Mouse (Mus musculus) frontal cortex, postnatal 14 days (tissue): ENCODE data around the gene M1ap.

Experiments used
- DNase-seq, 2 experiments: peaks; one replicate each; pipeline ENCODE4 v3.0.0; 2022; ENCODE audit warnings: low spot score in 2 of 2

M1ap gene

GRCm38 (mm10) chr6:83008659-83009058 is 62.0 kb downstream of the M1ap start:
- DNase-seq = no peak

- DNase-seq = no peak
Observed at GRCm38 (mm10) chr6:83010010-83010409, 63.3 kb downstream of the M1ap start.

GRCm38 (mm10) chr6:83011255-83011654 is 64.6 kb downstream of the M1ap start:
- no peak for DNase-seq

GRCm38 (mm10) chr6:83011756-83012155 is 65.1 kb downstream of the M1ap start:
- DNase-seq = no peak

GRCm38 (mm10) chr6:83013444-83013843 is 66.7 kb downstream of the M1ap start:
- no peak for DNase-seq

DNA sequence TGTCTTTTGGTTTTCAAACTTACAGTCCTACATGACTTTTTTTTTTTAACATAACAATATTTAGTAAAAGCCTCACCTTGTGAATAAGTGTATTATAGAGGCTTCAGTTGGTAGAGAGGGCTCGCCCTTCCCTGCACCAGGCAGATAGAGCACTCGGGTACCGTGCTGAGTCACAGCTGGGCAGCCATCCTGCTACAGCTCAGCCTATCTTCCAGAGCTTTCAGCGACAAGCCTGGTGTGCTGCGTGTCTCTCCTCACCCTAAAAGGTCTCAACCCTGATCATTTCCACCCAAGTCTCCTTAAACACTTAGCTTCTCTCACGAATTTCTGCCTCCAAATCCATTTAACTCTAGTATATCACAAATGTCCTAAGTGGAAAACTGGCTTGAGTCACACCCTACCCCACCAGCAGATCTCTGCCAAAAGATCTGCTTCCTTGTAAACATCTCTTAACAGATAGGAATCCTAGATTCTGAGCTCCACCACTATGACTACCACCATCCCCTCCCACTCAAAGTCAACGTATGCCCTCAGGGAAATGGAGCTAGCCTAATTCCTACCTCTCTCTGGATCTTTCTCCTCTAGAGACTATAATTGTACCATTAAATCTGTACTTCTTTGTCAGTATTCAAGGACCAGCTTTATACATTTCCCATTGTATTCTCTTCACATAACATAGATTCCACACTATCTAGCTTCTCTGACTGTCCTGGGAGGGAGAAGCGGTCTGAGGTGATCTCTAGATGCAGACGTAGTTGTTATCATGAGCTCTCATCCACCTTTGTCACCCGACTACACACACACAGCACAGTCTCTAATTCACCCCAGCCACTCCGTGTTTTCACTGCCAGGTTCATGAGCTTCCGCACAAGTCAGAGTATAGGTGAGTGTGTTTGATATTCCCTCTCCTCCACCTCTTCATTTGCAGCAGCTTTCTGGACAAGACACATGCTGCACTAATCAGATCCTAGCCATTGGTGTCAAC is 68.1 kb downstream of the M1ap start:
- no peak for DNase-seq

- DNase-seq = no peak
Observed at GRCm38 (mm10) chr6:83015749-83016148, 69.0 kb downstream of the M1ap start.

DNA sequence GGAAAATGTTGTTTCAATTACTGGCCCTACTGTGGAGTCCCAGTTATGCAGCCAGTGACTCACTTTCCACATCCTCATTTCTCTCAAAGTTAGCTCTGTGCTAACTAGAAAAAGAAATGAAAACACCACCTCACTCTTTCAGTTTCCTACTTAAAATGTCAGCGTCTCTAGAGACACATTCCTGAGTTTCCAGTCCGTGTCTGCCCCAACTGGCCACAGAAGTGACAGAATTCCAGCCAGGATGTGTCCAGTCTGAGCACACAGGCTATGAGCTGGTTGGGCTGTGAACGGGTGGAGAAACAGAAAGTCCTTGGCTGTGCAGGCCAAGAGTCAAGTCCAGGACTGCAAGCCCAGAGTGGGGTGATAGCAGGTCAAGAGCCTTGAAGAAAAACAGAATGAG is 70.5 kb downstream of the M1ap start:
- no peak for DNase-seq

GRCm38 (mm10) chr6:83019044-83019443 is 72.3 kb downstream of the M1ap start:
- no peak for DNase-seq

- no peak for DNase-seq
Observed at GRCm38 (mm10) chr6:83020121-83020520, 73.4 kb downstream of the M1ap start.

- no peak for DNase-seq
Observed at GRCm38 (mm10) chr6:83020836-83021593, 74.3 kb downstream of the M1ap start.

DNA sequence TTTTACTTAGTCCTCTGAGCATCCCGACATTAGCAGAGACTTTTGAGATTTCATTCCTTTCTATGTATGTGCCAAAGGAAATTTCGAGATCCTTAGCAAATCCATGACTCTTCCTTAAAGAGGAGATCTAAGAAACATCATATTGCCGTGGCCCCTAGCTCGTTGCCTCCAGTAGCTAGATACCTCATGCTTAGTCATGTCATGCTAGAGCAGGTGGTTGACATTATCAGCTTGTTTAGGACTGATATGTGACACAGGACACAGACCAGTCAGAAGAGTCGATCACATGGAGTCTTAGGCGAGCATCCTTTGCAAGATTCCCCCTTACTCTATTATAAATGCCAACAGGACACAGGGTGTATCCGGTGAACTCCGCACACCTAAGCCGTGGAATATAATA is 76.3 kb downstream of the M1ap start:
- DNase-seq = no peak

- DNase-seq = no peak
Observed at GRCm38 (mm10) chr6:83023786-83024185, 77.1 kb downstream of the M1ap start.

DNA sequence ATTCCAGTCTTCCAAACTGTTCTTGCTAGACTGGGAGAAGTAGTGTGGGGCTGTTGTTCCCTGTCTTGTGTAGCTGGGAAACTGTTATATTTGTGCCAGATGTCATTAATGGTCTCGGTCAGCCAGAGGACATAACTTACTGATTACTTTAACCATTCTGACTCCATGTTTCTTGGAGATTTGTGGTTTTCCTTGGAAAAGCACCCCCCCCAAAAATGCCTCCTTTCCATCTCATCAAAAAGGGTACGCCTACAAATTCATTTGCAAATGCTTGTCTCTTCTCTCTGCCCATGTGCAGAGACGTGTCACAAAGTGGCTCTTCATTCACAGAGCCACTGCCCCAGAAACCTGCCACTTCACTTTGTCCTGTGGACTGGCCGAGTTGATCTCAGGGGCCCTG is 77.7 kb downstream of the M1ap start:
- no peak for DNase-seq

DNA sequence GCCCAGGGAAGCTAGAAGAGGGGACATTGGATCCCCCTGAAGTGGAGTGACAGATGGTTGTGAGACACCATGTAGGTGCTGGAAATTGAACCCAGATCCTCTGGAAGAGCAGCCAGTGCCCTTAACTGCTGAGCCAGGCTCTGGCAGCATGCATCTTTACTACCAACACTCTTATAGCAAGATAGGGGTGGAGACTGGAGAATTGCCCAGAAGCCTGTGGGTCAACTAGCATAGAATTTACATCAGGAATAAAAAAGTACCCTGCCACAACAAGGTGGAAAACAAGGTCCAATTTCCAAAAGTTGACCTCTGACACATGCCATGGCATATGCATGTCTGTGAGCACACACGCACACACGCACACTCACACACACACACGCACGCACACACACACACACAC is 78.5 kb downstream of the M1ap start:
- no peak for DNase-seq

- DNase-seq = no peak
Observed at GRCm38 (mm10) chr6:83027293-83027692, 80.6 kb downstream of the M1ap start.

DNA sequence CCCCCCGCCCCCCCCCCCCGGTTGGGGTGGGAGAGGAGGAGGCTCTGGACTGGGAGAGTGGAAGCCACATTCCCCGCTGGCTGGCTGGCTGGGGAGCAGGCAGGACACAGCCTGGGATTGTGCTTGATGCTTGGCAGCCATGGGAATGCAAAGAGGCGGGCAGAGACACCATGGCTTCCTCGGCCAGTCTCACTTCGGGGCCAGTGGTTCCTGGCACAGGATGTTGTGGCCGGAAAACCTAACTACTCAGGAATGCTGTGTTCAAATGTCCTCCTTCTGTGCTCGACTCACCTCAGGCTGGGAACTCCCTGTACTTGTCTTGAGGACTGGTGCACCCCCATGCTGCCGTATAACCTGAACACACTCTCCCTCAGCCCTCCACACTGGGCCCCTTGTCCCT is 81.0 kb downstream of the M1ap start:
- no peak for DNase-seq

DNA sequence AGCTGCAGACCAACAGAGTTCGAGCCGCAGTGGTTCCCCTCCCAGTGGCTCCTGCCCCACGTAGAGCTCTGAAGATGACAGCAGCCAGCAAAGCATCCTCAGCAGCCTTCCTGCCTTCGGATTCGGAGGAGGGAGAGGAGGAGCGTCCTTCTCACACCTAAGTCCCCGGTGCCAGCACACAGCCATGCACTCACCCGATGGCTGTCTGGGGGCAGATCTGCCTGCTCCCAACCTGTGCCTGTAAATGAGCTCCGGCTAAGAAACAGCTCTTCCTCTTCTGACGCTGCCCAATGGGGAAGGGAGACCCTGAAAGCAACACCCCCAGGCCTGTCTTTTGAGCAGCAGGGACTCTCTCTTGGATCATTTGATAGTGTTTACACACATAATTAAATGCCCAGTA is 83.1 kb downstream of the M1ap start:
- no peak for DNase-seq

DNA sequence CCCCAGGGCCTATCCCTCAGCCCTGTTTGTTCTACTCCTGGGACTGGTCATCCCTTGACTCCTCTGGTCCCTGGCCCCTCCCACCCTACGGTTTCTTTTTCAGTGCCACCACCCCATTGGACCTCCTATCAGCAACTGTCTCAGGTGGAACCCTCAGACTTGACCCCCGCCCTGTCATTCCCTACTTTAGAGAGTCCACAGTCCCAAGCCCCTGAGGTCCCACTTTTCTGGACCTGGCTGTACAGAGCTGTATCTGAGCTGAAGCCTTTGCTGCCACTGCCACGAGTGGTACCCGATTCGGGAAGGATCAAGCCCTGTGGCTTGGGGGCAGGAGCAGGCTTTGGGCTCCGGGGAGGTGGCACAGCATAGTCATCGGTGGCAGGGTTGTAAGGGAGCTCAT is 84.4 kb downstream of the M1ap start:
- DNase-seq = no peak

DNA sequence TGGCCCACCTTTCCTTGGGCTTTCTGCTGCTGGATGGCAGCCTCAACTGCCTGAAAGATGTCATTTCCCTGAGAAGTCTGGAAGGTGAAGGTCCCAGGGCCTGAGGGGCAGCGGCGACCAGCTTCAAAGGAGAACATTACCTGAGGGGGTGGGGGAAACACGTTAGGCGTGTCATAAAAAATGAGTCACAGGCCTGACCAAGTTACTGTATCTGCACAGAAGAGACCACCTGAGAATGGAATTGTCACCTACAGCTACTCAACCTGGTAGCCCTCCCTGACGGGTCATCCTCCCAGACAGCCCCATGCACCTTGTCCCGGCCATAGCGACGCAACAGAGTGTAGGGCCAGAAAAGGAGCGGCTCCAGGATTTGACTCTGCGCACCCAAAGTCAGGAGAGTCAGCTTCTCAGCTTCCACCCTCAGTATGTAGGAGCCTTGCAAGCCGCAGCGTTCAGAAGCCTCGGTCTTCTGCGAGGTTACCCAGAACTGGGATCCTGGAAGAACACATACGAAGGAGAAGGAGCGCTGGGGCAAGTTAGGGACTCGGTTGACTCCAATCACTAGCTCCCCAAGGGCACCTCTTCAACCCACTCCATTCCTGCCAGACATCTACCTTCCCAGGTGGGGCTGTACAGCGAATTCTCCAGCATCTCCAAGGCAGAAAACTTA is 85.4 kb downstream of the M1ap start:
- no peak for DNase-seq

DNA sequence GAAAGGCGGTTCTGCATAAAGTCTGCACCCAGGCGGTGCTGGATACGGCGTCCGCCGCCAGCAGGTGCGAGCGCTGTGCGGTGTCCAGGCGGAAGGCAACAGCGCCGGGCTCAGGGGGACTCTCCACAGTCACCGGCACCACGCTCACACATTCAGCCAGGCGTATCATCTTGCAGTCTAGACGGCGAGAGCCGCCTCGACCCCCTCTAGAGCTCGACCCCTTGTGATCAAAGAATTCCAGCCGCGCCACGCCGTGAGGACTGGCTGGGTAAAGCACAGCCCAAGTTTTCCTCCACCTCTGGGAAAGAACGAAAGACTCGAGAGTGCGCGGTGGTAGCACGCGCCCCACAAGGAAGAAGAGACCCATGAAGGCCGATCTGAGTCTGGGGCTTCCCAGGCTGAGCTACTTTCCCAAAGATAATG is 86.1 kb downstream of the M1ap start:
- DNase-seq = no peak
